Mouse (Mus musculus) ES-Bruce4 (cell line): ENCODE measurements around the gene Slc22a12. TPM values are rescaled to one million over a fixed set of nuclear protein-coding genes. Genes with fewer than 3 reads are reported as not detected.

Source experiments
- H3K27ac ChIP-seq: 2 replicates; pipeline ENCODE4 v1.5.1; 2012; ENCODE audit warnings: low read length, inconsistent platforms; ENCODE audit not compliant: insufficient read depth
- H3K27me3 ChIP-seq: 2 replicates; pipeline ENCODE4 v1.6.1; 2012; ENCODE audit warnings: mild to moderate bottlenecking, low read length, inconsistent platforms; ENCODE audit not compliant: control insufficient read depth, poor library complexity, insufficient read depth, severe bottlenecking
- H3K36me3 ChIP-seq: 2 replicates; pipeline ENCODE4 v1.6.1; 2012; ENCODE audit warnings: inconsistent platforms, mild to moderate bottlenecking, low read length, moderate library complexity; ENCODE audit not compliant: control insufficient read depth, poor library complexity, insufficient read depth, severe bottlenecking
- H3K4me1 ChIP-seq: one replicate; pipeline ENCODE4 v1.8.1; 2011; ENCODE audit warnings: low read length; ENCODE audit not compliant: control insufficient read depth, insufficient read depth
- H3K4me3 ChIP-seq: 2 replicates; pipeline ENCODE4 v1.5.1; 2011; ENCODE audit warnings: low read depth, mild to moderate bottlenecking, low read length
- H3K9ac ChIP-seq: 2 replicates; pipeline ENCODE4 v1.6.1; 2012; ENCODE audit warnings: low read depth, mild to moderate bottlenecking, inconsistent platforms; ENCODE audit not compliant: poor library complexity, severe bottlenecking
- H3K9me3 ChIP-seq: replicated peaks from 2 replicates; pipeline ENCODE4 v1.6.1; 2012; ENCODE audit warnings: mild to moderate bottlenecking, low read length, inconsistent platforms; ENCODE audit not compliant: control insufficient read depth, poor library complexity, insufficient read depth, severe bottlenecking
- CTCF ChIP-seq: IDR thresholded peaks from one replicate; pipeline ENCODE4 v1.8.1; 2011; ENCODE audit warnings: low read depth, low read length
- EP300 ChIP-seq: IDR thresholded peaks from 2 replicates; pipeline ENCODE4 v1.6.1; 2011; ENCODE audit warnings: low read depth, low read length; ENCODE audit not compliant: insufficient read depth
- POLR2A ChIP-seq: IDR thresholded peaks from one replicate; pipeline ENCODE4 v1.8.1; 2011; ENCODE audit warnings: low read length; ENCODE audit not compliant: insufficient read depth
- polyA plus RNA-seq: library from polyadenylated mRNA; stranded (reverse); fragments of >200 nt; gene quantifications from 2 replicates; pipeline ENCODE4 v1.2.4, GENCODE M21; 2011; ENCODE audit warnings: low read depth; ENCODE audit not compliant: missing spikeins, insufficient read depth, insufficient read length

Slc22a12 gene
- polyA plus RNA-seq, 1 experiment: not detected

DNA sequence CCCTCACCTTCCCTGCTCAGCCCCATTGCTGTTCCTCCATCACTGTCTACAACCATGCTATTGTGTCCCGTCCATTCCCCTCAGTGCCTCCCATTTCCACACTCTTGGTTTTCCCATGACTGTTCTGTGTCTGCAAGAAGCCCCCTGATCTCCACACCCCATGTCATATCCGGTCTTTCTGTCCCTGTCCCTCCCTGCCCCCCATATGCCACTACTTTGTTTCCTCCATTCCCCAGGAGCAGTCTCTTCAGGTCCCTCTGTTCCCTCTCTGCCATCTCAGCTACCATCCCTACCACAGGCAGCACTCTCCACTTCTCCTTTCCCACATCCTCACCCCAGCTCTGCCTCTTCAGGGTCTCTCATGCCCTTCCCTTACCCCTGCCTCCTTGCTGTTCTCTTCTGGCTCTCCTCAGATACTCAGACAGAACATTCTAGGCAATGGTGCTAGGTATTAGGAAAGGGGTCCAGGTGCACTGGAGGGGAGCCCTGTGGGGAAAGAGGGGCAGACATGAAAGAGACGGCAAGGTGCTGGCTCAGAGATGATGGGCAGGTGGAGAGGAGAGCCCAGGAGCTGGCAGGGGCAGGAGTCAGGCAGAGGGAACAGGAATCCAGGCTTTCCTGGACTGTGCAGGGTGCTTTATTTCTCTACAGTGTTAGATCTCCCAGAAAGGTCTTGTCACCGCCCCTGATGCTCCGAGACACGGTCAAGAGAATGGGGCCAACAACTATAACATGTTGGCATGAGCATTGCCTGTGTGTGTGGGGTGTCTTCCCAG, 42.8 kb downstream of the Slc22a12 start:
- TF ChIP-seq EP300: no peak
- TF ChIP-seq CTCF: no peak
- no peak for TF ChIP-seq POLR2A
- H3K9ac ChIP-seq: no peak overlapping the region

DNA sequence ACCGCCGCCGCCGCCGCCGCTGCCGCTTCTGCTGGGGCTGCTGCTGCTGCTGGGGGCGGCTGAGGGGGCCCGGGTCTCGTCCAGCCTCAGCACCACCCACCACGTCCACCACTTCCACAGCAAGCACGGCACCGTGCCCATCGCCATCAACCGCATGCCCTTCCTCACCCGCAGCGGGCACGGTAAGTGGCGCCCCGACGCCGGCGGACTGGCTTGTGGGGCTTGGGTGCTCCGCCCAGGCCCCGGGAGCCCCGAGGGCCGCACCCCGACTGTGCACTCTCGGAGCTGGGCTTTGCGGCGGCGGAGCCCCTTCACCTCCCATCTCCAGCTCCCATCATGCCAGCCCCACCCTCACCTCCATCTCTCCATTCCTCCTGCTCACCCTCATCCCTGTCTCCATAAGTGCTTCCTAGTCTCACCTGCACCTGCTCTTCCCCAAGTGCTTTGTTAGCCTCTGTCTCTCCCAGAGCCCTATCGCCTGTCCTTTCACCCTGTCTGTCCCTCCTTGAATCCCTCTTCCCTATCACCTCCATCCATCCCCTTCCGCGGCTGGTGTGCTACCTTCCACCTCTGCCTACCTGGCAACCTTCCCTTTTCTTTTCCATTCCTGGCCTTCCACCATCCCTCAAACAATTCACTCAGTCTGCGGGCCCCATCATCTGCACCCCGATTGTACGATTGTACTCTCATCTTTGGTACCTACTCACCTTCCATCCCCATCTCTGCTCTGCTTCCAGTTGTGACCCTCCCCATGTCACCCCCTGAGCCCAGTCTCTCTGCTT, 44.3 kb downstream of the Slc22a12 start:
- Histone ChIP-seq H3K4me1 (peaks cover 2% of the 10 kb centered on the region), H3K36me3 (no peaks in the 10 kb centered on the region), H3K27me3 (peaks cover 20% of the 10 kb centered on the region), H3K9ac (peak overlapping the region; percentile 83), H3K4me3 (peak overlapping the region; percentile 70), H3K9me3 (no peaks in the 10 kb centered on the region), H3K27ac (no peak overlapping the region)
- TF ChIP-seq POLR2A: no peak
- no peak for TF ChIP-seq EP300
- TF ChIP-seq CTCF: no peak

More for the DNA sequence above, 42.8 kb downstream of the Slc22a12 start:
- no peak overlapping the region for H3K27ac ChIP-seq
- H3K27me3 ChIP-seq: peaks cover 20% of the 10 kb centered on the region
- no peaks in the 10 kb centered on the region for H3K36me3 ChIP-seq
- no peak overlapping the region for H3K4me3 ChIP-seq
- peaks cover 2% of the 10 kb centered on the region for H3K4me1 ChIP-seq
- no peaks in the 10 kb centered on the region for H3K9me3 ChIP-seq

DNA sequence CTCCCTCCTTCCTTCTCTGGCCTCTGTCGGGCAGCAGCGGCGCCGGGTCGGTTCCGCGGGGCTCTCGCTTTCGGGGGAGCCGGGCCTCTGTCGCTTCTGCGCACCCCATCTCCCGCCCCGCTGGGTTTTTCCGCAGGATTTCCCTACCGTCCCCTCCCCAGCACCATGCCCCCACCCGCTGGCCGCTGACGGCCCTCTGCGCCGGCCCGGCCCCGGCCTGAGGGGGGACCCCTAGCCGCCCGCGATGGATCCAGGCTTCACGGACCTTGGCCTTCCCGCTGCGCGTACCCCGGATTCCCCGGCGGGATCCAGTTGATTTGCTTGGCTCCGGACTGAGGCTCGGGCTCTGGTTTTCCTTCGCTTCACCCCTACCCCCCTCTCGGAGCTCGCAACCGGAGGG, 45.0 kb downstream of the Slc22a12 start:
- no peak for TF ChIP-seq CTCF
- no peak for TF ChIP-seq POLR2A
- no peak for TF ChIP-seq EP300
- Histone ChIP-seq H3K9me3 (no peaks in the 10 kb centered on the region), H3K27ac (no peak overlapping the region), H3K27me3 (peaks cover 20% of the 10 kb centered on the region), H3K9ac (peak overlapping the region; percentile 83), H3K36me3 (no peaks in the 10 kb centered on the region), H3K4me3 (peak overlapping the region; percentile 64), H3K4me1 (peaks cover 2% of the 10 kb centered on the region)

DNA sequence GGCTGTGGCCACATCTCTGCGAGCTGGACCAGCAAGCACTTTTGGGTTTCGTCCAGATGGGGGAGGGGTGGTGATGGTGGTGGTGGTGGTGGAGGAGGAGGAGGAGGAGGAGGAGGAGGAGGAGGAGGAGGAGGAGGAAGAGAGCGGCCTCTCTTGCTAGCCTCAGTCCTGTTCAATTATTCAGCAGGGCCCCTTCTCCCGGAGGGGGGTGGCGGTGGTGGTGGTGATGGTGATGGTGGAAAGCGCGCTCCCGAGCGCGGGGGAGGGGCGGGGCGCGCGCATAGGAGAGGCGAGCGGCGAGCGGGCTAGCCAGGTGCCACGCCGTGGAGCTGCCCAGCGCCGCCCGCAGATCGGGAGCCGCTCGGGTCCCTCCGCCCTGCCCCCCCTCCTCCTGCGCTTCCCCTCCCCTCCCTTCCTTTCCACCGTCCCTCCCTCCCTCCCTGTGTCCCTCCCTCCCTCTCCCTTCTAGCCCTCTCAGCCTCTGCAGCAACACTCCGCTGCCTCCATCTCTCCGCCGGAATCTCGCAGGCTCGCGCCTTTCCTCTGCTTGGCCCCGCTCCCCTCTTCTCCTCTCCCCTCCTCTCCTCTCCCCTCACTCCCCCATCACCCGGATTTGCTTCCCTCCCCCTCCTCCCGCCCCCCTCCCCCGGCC, 45.6 kb downstream of the Slc22a12 start:
- Histone ChIP-seq H3K36me3 (no peaks in the 10 kb centered on the region), H3K4me3 (peak overlapping the region; percentile 64), H3K9me3 (no peaks in the 10 kb centered on the region), H3K27ac (no peak overlapping the region), H3K27me3 (peaks cover 20% of the 10 kb centered on the region), H3K9ac (peak overlapping the region; percentile 83), H3K4me1 (peaks cover 2% of the 10 kb centered on the region)
- TF ChIP-seq CTCF (no peak), POLR2A (no peak), EP300 (no peak)

DNA sequence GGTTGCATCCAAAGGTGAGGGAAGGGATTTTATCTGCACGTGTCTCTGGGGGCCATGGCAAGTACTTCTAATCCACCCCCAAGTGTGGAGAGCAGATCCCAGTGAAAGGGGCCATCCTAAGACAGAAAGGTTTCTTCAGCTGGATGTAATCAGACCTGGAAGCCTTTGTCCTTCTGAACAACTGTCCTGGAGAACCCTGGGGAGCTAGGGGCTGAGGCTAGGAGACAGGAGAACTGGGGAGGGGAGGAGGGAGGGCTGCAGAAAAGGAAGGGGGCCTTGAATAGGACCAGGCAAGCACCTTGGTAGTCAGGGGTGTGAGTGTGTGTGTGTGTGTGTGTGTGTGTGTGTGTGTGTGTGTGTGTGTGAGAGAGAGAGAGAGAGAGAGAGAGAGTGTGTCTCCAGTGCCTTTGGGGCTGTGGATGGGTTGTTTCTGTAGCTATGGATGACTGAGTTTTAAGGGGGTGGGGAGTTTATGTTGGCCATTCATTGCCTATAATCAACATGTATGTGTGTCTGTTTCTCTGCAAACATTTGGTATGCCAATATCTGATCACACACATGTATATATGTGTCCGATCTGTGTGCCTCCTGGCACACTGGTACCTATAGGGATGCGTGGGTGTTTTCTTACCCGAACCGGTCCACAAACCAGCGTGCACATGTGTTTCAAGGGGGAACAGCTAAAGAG, 46.2 kb downstream of the Slc22a12 start:
- no peak overlapping the region for H3K27ac ChIP-seq
- H3K9ac ChIP-seq: peak overlapping the region; percentile 83; the same call in 1 of the 2 replicates
- no peak for TF ChIP-seq CTCF
- TF ChIP-seq EP300: no peak
- no peak for TF ChIP-seq POLR2A
- no peaks in the 10 kb centered on the region for H3K9me3 ChIP-seq
- H3K27me3 ChIP-seq: peaks cover 20% of the 10 kb centered on the region
- peak overlapping the region; percentile 43 for H3K4me3 ChIP-seq
- H3K36me3 ChIP-seq: no peaks in the 10 kb centered on the region
- peaks cover 2% of the 10 kb centered on the region for H3K4me1 ChIP-seq
